ENCODE assay signal across 32 mouse cellular contexts in genomic region chr8:60996468-60996867, GRCm38 (mm10).
"Had no signal": no experiment of that assay in that cellular context is flagged by ENCODE, and none has a peak within 500 bp of the region (broad histone marks: within the 10 kb centered on the region; RNA-seq: fewer than 3 reads in every experiment).

No protein-coding gene starts in this region.

- H3K4me3 ChIP-seq: limb, embryonic 10.5 days; limb, embryonic 12.5 days; limb, embryonic 13.5 days; limb, embryonic 15.5 days; liver, embryonic 12.5 days; liver, embryonic 13.5 days; liver, embryonic 15.5 days; lung, embryonic 15.5 days; megakaryocyte, embryonic 14.5 days; midbrain, embryonic 10.5 days; midbrain, embryonic 12.5 days; midbrain, embryonic 13.5 days; midbrain, embryonic 15.5 days; myocyte; neural tube, embryonic 12.5 days; neural tube, embryonic 13.5 days had no signal

- H3K36me3 ChIP-seq: limb, embryonic 12.5 days; limb, embryonic 15.5 days; liver, embryonic 15.5 days; lung, embryonic 15.5 days; midbrain, embryonic 13.5 days; midbrain, embryonic 15.5 days; neural tube, embryonic 12.5 days; neural tube, embryonic 13.5 days had no signal

- H3K27ac ChIP-seq: limb, embryonic 10.5 days; limb, embryonic 12.5 days; limb, embryonic 13.5 days; limb, embryonic 15.5 days; liver, embryonic 12.5 days; liver, embryonic 13.5 days; liver, embryonic 14.5 days; liver, embryonic 15.5 days; lung, embryonic 15.5 days; macrophage; midbrain, embryonic 10.5 days; midbrain, embryonic 12.5 days; midbrain, embryonic 13.5 days; midbrain, embryonic 15.5 days; neural tube, embryonic 12.5 days; neural tube, embryonic 13.5 days had no signal

- H3K9me3 ChIP-seq: limb, embryonic 10.5 days; limb, embryonic 15.5 days; liver, embryonic 13.5 days; liver, embryonic 15.5 days; lung, embryonic 15.5 days; midbrain, embryonic 15.5 days; neural tube, embryonic 13.5 days had no signal

- ATAC-seq: liver, embryonic 12.5 days; liver, postnatal 0 days; lung, postnatal 0 days; midbrain, embryonic 13.5 days; midbrain, embryonic 15.5 days; midbrain, embryonic 16.5 days had no signal

- H3K27me3 ChIP-seq: limb, embryonic 12.5 days; limb, embryonic 13.5 days; limb, embryonic 15.5 days; liver, embryonic 12.5 days; liver, embryonic 13.5 days; liver, embryonic 15.5 days; lung, embryonic 15.5 days; megakaryocyte, embryonic 14.5 days; midbrain, embryonic 12.5 days; midbrain, embryonic 13.5 days; midbrain, embryonic 15.5 days; neural tube, embryonic 12.5 days; neural tube, embryonic 13.5 days had no signal

- DNase-seq: left cerebral cortex, postnatal 4 days; liver; liver, embryonic 13.5 days; liver, postnatal 0 days; lung, adult 18-20 months; lung, adult 2 months; lung, postnatal 10 days; lung, postnatal 14 days; lung, postnatal 36 days; lung, postnatal 4 days; midbrain, embryonic 14.5 days had no signal

- H3K4me2 ChIP-seq: limb, embryonic 12.5 days; limb, embryonic 13.5 days; limb, embryonic 15.5 days; liver, embryonic 11.5 days; liver, embryonic 12.5 days; liver, embryonic 13.5 days; liver, embryonic 15.5 days; lung, embryonic 15.5 days; midbrain, embryonic 11.5 days; midbrain, embryonic 12.5 days; midbrain, embryonic 13.5 days; midbrain, embryonic 15.5 days; neural tube, embryonic 12.5 days; neural tube, embryonic 13.5 days had no signal

- H3K9ac ChIP-seq: limb, embryonic 12.5 days; limb, embryonic 13.5 days; limb, embryonic 15.5 days; liver, embryonic 12.5 days; liver, embryonic 13.5 days; liver, embryonic 14.5 days; liver, embryonic 15.5 days; liver, postnatal 0 days; lung, embryonic 15.5 days; midbrain, embryonic 12.5 days; midbrain, embryonic 13.5 days; midbrain, embryonic 15.5 days; neural tube, embryonic 12.5 days; neural tube, embryonic 13.5 days had no signal
